Mouse (Mus musculus): ENCODE data around the gene Map3k4. TPM values are rescaled to one million over a fixed set of nuclear protein-coding genes. Genes with fewer than 3 reads are reported as not detected.
A peak's percentile ranks its signal among the peaks of the same experiment; 100 is the strongest.

The Map3k4 gene
- polyA plus RNA-seq, 1 experiment from 2014 or later: 62.3 TPM

- Histone ChIP-seq H3K27me3 (ENCODE audit: control insufficient read depth, insufficient read depth, low read length) (no peaks in the 10 kb centered on the region), H3K4me1 (replicated peaks; ENCODE audit: control insufficient read depth, insufficient read depth, low read length) (no peaks in the 10 kb centered on the region), H3K36me3 (ENCODE audit: control insufficient read depth, insufficient read depth, low read length) (peaks cover 8% of the 10 kb centered on the region), H3K9ac (ENCODE audit: low read depth, low read length) (no peak overlapping the region), H3K4me2 (replicated peaks; ENCODE audit: low read depth, low read length) (no peak overlapping the region), H3K4me3 (ENCODE audit: low read depth, low read length) (no peak overlapping the region), H3K27ac (ENCODE audit: low read depth, low read length) (no peak overlapping the region), H3K9me3 (ENCODE audit: control insufficient read depth, low read length) (no peaks in the 10 kb centered on the region)
- WGBS: 82% methylated on average over 6 of the region's 6 CpGs
- ATAC-seq (ENCODE audit: low FRiP score) (no peak), DNase-seq (ENCODE audit: low spot score) (no peak)
Observed at GRCm38 (mm10) chr17:12216224-12216623, 102.4 kb downstream of the Map3k4 start.

GRCm38 (mm10) chr17:12213430-12213829, 105.2 kb downstream of the Map3k4 start:
- DNase-seq (ENCODE audit: low spot score) (no peak), ATAC-seq (ENCODE audit: low FRiP score) (no peak)
- Histone ChIP-seq H3K27ac (ENCODE audit: low read depth, low read length) (no peak overlapping the region), H3K4me1 (replicated peaks; ENCODE audit: control insufficient read depth, insufficient read depth, low read length) (no peaks in the 10 kb centered on the region), H3K4me2 (replicated peaks; ENCODE audit: low read depth, low read length) (no peak overlapping the region), H3K27me3 (ENCODE audit: control insufficient read depth, insufficient read depth, low read length) (no peaks in the 10 kb centered on the region), H3K9me3 (ENCODE audit: control insufficient read depth, low read length) (no peaks in the 10 kb centered on the region), H3K36me3 (ENCODE audit: control insufficient read depth, insufficient read depth, low read length) (peaks cover 8% of the 10 kb centered on the region), H3K4me3 (ENCODE audit: low read depth, low read length) (no peak overlapping the region), H3K9ac (ENCODE audit: low read depth, low read length) (no peak overlapping the region)
- WGBS: 92% methylated on average over 8 of the region's 8 CpGs

GRCm38 (mm10) chr17:12212341-12212740, 106.3 kb downstream of the Map3k4 start:
- no peak overlapping the region for H3K9ac ChIP-seq (ENCODE audit: low read depth, low read length)
- H3K27me3 ChIP-seq (ENCODE audit: control insufficient read depth, insufficient read depth, low read length): no peaks in the 10 kb centered on the region
- ATAC-seq (ENCODE audit: low FRiP score): no peak
- H3K4me2 ChIP-seq (replicated peaks; ENCODE audit: low read depth, low read length): no peak overlapping the region
- no peak for DNase-seq (ENCODE audit: low spot score)
- peaks cover 8% of the 10 kb centered on the region for H3K36me3 ChIP-seq (ENCODE audit: control insufficient read depth, insufficient read depth, low read length)
- H3K9me3 ChIP-seq (ENCODE audit: control insufficient read depth, low read length): no peaks in the 10 kb centered on the region
- 0 out of 2 replicates have a peak, but pooled peaks cover 2% of the 10 kb centered on the region for H3K4me1 ChIP-seq (replicated peaks; ENCODE audit: control insufficient read depth, insufficient read depth, low read length)
- WGBS: 92% methylated on average over 6 of the region's 6 CpGs
- no peak overlapping the region for H3K27ac ChIP-seq (ENCODE audit: low read depth, low read length)
- no peak overlapping the region for H3K4me3 ChIP-seq (ENCODE audit: low read depth, low read length)

- H3K27me3 ChIP-seq (ENCODE audit: control insufficient read depth, insufficient read depth, low read length): no peaks in the 10 kb centered on the region
- H3K27ac ChIP-seq (ENCODE audit: low read depth, low read length): no peak overlapping the region
- no peak overlapping the region for H3K4me2 ChIP-seq (replicated peaks; ENCODE audit: low read depth, low read length)
- no peak overlapping the region for H3K9ac ChIP-seq (ENCODE audit: low read depth, low read length)
- H3K4me1 ChIP-seq (replicated peaks; ENCODE audit: control insufficient read depth, insufficient read depth, low read length): peaks cover 2% of the 10 kb centered on the region; the same call in 1 of the 2 replicates
- ATAC-seq (ENCODE audit: low FRiP score) (no peak), DNase-seq (ENCODE audit: low spot score) (no peak)
- H3K4me3 ChIP-seq (ENCODE audit: low read depth, low read length): no peak overlapping the region
- H3K36me3 ChIP-seq (ENCODE audit: control insufficient read depth, insufficient read depth, low read length): peaks cover 6% of the 10 kb centered on the region
- WGBS: 95% methylated on average over 11 of the region's 11 CpGs
- H3K9me3 ChIP-seq (ENCODE audit: control insufficient read depth, low read length): no peaks in the 10 kb centered on the region
Observed at GRCm38 (mm10) chr17:12211890-12212289, 106.7 kb downstream of the Map3k4 start.

GRCm38 (mm10) chr17:12210544-12211132, 108.0 kb downstream of the Map3k4 start:
- Histone ChIP-seq H3K27me3 (ENCODE audit: control insufficient read depth, insufficient read depth, low read length) (no peaks in the 10 kb centered on the region), H3K36me3 (ENCODE audit: control insufficient read depth, insufficient read depth, low read length) (no peaks in the 10 kb centered on the region), H3K9me3 (ENCODE audit: control insufficient read depth, low read length) (no peaks in the 10 kb centered on the region), H3K4me3 (ENCODE audit: low read depth, low read length) (no peak overlapping the region), H3K27ac (ENCODE audit: low read depth, low read length) (no peak overlapping the region), H3K9ac (ENCODE audit: low read depth, low read length) (no peak overlapping the region), H3K4me1 (replicated peaks; ENCODE audit: control insufficient read depth, insufficient read depth, low read length) (peaks cover 2% of the 10 kb centered on the region), H3K4me2 (replicated peaks; ENCODE audit: low read depth, low read length) (no peak overlapping the region)
- 36% methylated on average over 8 of the region's 8 CpGs for WGBS
- ATAC-seq (ENCODE audit: low FRiP score) (peak; percentile 47; the same call in 1 of the 2 replicates), DNase-seq (ENCODE audit: low spot score) (peak; percentile 94)

- ATAC-seq (ENCODE audit: low FRiP score) (no peak), DNase-seq (ENCODE audit: low spot score) (no peak)
- WGBS: 88% methylated on average over 4 of the region's 4 CpGs
- Histone ChIP-seq H3K4me1 (replicated peaks; ENCODE audit: control insufficient read depth, insufficient read depth, low read length) (peaks cover 7% of the 10 kb centered on the region), H3K27ac (ENCODE audit: low read depth, low read length) (no peak overlapping the region), H3K36me3 (ENCODE audit: control insufficient read depth, insufficient read depth, low read length) (no peaks in the 10 kb centered on the region), H3K4me2 (replicated peaks; ENCODE audit: low read depth, low read length) (no peak overlapping the region), H3K27me3 (ENCODE audit: control insufficient read depth, insufficient read depth, low read length) (no peaks in the 10 kb centered on the region), H3K9me3 (ENCODE audit: control insufficient read depth, low read length) (no peaks in the 10 kb centered on the region), H3K9ac (ENCODE audit: low read depth, low read length) (no peak overlapping the region), H3K4me3 (ENCODE audit: low read depth, low read length) (no peak overlapping the region)
Observed at GRCm38 (mm10) chr17:12209481-12209880, 109.1 kb downstream of the Map3k4 start.

GRCm38 (mm10) chr17:12207022-12207548, 111.5 kb downstream of the Map3k4 start:
- Histone ChIP-seq H3K4me2 (replicated peaks; ENCODE audit: low read depth, low read length) (no peak overlapping the region), H3K36me3 (ENCODE audit: control insufficient read depth, insufficient read depth, low read length) (no peaks in the 10 kb centered on the region), H3K4me3 (ENCODE audit: low read depth, low read length) (no peak overlapping the region), H3K27ac (ENCODE audit: low read depth, low read length) (0 out of 2 replicates have a peak overlapping the region, but pooled peaks have one; percentile 6), H3K9ac (ENCODE audit: low read depth, low read length) (no peak overlapping the region), H3K9me3 (ENCODE audit: control insufficient read depth, low read length) (no peaks in the 10 kb centered on the region), H3K27me3 (ENCODE audit: control insufficient read depth, insufficient read depth, low read length) (no peaks in the 10 kb centered on the region), H3K4me1 (replicated peaks; ENCODE audit: control insufficient read depth, insufficient read depth, low read length) (peaks cover 7% of the 10 kb centered on the region)
- WGBS: 52% methylated on average over 1 of the region's 1 CpGs
- no peak for ATAC-seq (ENCODE audit: low FRiP score)
- DNase-seq (ENCODE audit: low spot score): no peak

- ATAC-seq (ENCODE audit: low FRiP score): peak; percentile 28; the same call in 1 of the 2 replicates
Observed at GRCm38 (mm10) chr17:12206248-12206647, 112.3 kb downstream of the Map3k4 start.

GRCm38 (mm10) chr17:12205694-12206075, 112.9 kb downstream of the Map3k4 start:
- ATAC-seq (ENCODE audit: low FRiP score) (peak; percentile 53; the same call in 1 of the 2 replicates), DNase-seq (ENCODE audit: low spot score) (no peak)
- 37% methylated on average over 4 of the region's 4 CpGs for WGBS
- H3K9me3 ChIP-seq (ENCODE audit: control insufficient read depth, low read length): no peaks in the 10 kb centered on the region
- H3K4me1 ChIP-seq (replicated peaks; ENCODE audit: control insufficient read depth, insufficient read depth, low read length): peaks cover 7% of the 10 kb centered on the region
- peak overlapping the region; percentile 67 for H3K27ac ChIP-seq (ENCODE audit: low read depth, low read length)
- H3K27me3 ChIP-seq (ENCODE audit: control insufficient read depth, insufficient read depth, low read length): no peaks in the 10 kb centered on the region
- H3K36me3 ChIP-seq (ENCODE audit: control insufficient read depth, insufficient read depth, low read length): no peaks in the 10 kb centered on the region
- H3K4me2 ChIP-seq (replicated peaks; ENCODE audit: low read depth, low read length): no peak overlapping the region
- H3K4me3 ChIP-seq (ENCODE audit: low read depth, low read length): no peak overlapping the region
- no peak overlapping the region for H3K9ac ChIP-seq (ENCODE audit: low read depth, low read length)

More at GRCm38 (mm10) chr17:12206248-12206647, 112.3 kb downstream of the Map3k4 start:
- Histone ChIP-seq H3K4me2 (replicated peaks; ENCODE audit: low read depth, low read length) (no peak overlapping the region), H3K27me3 (ENCODE audit: control insufficient read depth, insufficient read depth, low read length) (no peaks in the 10 kb centered on the region), H3K9me3 (ENCODE audit: control insufficient read depth, low read length) (no peaks in the 10 kb centered on the region), H3K4me3 (ENCODE audit: low read depth, low read length) (no peak overlapping the region), H3K36me3 (ENCODE audit: control insufficient read depth, insufficient read depth, low read length) (no peaks in the 10 kb centered on the region), H3K27ac (ENCODE audit: low read depth, low read length) (peak overlapping the region; percentile 67), H3K4me1 (replicated peaks; ENCODE audit: control insufficient read depth, insufficient read depth, low read length) (peaks cover 7% of the 10 kb centered on the region), H3K9ac (ENCODE audit: low read depth, low read length) (no peak overlapping the region)
- no peak for DNase-seq (ENCODE audit: low spot score)
- 55% methylated on average over 3 of the region's 3 CpGs for WGBS
